Mouse (Mus musculus): ENCODE data around the gene Ttc39b.

The Ttc39b gene

GRCm38 (mm10) chr4:83206803-83207586 is 117.1 kb downstream of the Ttc39b start:
- in situ Hi-C loops (cut with MboI; ENCODE audit: unreplicated experiment in 2 of 2): no loop called here

DNA sequence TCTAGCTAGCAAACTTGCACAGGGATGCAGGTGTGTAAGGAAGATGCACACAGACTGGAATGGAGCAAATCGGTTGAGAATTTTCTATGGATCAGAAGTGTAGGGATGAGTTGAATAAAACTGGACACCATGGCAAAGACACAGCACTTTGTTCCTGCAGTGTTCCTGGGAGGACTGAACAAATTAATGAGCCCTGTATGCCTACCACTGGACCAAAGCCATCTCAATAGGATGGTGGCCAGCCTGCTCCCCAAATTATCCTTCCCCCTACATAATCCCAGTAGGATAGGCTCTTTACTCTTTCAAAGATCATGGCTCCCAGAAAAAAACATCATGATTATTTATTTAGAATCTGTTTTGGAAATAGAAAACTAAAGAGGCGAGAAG is 117.6 kb downstream of the Ttc39b start:
- in situ Hi-C loops (cut with MboI; ENCODE audit: unreplicated experiment in 2 of 2): no loop called here

- in situ Hi-C loops (cut with MboI; ENCODE audit: unreplicated experiment in 2 of 2): loop anchor here in 1 of 2 experiments (25.0 kb wide), 1 partner anchor 1637 kb away; no protein-coding TSS in a partner anchor
These were observed 124.7 kb downstream of the Ttc39b start for GRCm38 (mm10) chr4:83199391-83199790.

- in situ Hi-C loops (cut with MboI; ENCODE audit: unreplicated experiment in 2 of 2): loop anchor here in 1 of 2 experiments (25.0 kb wide), 1 partner anchor 1636 kb away; no protein-coding TSS in a partner anchor
These were observed 125.9 kb downstream of the Ttc39b start for GRCm38 (mm10) chr4:83198123-83198522.

DNA sequence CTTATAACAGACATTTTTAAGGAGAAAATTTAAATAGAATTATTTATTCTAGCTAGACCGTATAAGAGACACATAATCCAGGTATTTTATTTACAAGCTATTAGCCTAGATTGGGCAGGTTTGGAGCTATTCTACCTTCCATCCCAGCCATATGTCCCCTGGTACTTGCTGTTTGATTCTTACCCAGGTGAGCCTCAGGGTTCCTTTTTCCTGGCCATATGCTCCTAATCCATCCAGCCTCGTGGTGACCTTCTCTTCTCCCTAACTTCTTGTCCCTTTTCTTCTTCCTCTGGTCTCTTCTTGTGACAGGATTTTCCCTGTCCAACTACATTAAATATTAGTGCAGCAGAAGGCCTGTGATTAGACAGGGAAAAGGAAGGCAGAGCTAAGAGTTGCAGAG is 134.3 kb downstream of the Ttc39b start:
- in situ Hi-C loops (cut with MboI; ENCODE audit: unreplicated experiment in 2 of 2): loop anchor here in 1 of 2 experiments (25.0 kb wide), 1 partner anchor 1627 kb away; no protein-coding TSS in a partner anchor

- in situ Hi-C loops (cut with MboI; ENCODE audit: unreplicated experiment in 2 of 2): loop anchor here in 1 of 2 experiments (25.0 kb wide), 1 partner anchor 1625 kb away; no protein-coding TSS in a partner anchor
These were observed 136.7 kb downstream of the Ttc39b start for GRCm38 (mm10) chr4:83187324-83187723.

GRCm38 (mm10) chr4:83186448-83186847 is 137.6 kb downstream of the Ttc39b start:
- in situ Hi-C loops (cut with MboI; ENCODE audit: unreplicated experiment in 2 of 2): loop anchor here in 1 of 2 experiments (25.0 kb wide), 1 partner anchor 1624 kb away; no protein-coding TSS in a partner anchor

GRCm38 (mm10) chr4:83183288-83183930 is 140.6 kb downstream of the Ttc39b start:
- in situ Hi-C loops (cut with MboI; ENCODE audit: unreplicated experiment in 2 of 2): loop anchor here in 1 of 2 experiments (25.0 kb wide), 1 partner anchor 1621 kb away; no protein-coding TSS in a partner anchor

DNA sequence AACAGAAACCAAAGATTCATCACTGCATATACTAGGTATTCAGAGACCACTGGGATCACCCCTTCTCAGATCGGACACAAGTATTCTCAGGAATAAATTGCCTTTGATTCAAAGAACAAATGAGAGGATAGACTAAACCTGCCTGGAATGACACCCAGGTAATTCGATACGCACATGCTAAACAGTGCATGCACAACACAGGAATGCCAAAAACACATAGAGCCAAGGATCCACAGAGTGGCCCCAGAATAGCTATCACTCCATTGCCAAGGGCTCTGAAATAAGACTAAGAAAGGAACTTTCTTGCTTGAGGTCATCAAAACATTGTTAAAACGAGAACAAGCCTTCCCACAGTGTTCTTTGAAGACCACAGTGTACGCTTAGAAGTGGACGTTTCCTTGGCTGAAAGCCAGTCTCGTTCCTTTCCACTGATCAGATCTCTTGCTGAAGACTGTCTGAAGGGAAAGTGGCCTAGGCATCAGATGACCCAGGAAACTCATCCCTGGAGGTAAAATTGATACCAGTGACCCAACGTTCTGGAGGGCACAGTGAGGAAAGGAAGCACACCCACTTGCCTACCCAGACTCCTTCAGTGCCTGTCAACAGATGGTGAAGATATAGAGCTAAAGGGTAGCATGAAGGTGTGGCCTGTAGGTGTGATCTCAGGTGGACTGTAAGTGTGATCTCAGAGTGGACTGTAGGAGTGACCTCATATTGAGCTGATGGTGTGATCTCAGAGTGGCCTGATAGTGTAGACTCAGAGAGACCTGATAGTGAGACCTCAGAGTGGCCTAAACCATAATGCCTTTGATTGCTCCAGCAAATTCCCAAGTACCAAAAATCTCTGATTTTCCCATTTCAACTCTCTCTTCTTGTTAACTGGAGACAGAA is 141.6 kb downstream of the Ttc39b start:
- in situ Hi-C loops (cut with MboI; ENCODE audit: unreplicated experiment in 2 of 2): loop anchor here in 1 of 2 experiments (25.0 kb wide), 1 partner anchor 1620 kb away; no protein-coding TSS in a partner anchor

DNA sequence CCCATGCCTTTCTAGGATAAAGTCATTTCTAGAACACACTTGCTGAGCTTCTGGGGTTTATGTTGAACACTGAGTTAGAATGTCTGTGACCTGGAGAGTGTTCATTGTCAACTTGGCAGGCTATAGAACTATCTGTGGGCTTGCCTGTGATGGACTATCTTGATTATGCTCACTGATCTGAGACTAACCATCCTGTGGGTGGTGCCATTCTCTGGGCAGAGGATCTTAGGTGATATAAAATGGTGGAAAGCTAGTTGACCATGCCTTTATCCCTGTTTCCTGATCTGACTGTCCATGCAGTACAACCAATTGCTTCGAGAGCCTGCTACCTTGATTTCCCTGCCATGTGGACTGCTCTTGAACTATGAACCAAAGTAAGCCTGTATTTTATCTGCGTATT is 146.6 kb downstream of the Ttc39b start:
- in situ Hi-C loops (cut with MboI; ENCODE audit: unreplicated experiment in 2 of 2): loop anchor here in 1 of 2 experiments (25.0 kb wide), 1 partner anchor 1615 kb away; no protein-coding TSS in a partner anchor

GRCm38 (mm10) chr4:83174946-83175345 is 149.1 kb downstream of the Ttc39b start:
- in situ Hi-C loops (cut with MboI; ENCODE audit: unreplicated experiment in 2 of 2): loop anchor here in 1 of 2 experiments (25.0 kb wide), 1 partner anchor 1613 kb away; no protein-coding TSS in a partner anchor

GRCm38 (mm10) chr4:83172278-83172677 is 151.8 kb downstream of the Ttc39b start:
- in situ Hi-C loops (cut with MboI; ENCODE audit: unreplicated experiment in 2 of 2): no loop called here

GRCm38 (mm10) chr4:83170741-83171140 is 153.3 kb downstream of the Ttc39b start:
- in situ Hi-C loops (cut with MboI; ENCODE audit: unreplicated experiment in 2 of 2): no loop called here

Data from v-Abl transformed pro-B cells (cell line).